Mouse (Mus musculus): Measurements from ENCODE around the gene Krt15.

The Krt15 gene

DNA sequence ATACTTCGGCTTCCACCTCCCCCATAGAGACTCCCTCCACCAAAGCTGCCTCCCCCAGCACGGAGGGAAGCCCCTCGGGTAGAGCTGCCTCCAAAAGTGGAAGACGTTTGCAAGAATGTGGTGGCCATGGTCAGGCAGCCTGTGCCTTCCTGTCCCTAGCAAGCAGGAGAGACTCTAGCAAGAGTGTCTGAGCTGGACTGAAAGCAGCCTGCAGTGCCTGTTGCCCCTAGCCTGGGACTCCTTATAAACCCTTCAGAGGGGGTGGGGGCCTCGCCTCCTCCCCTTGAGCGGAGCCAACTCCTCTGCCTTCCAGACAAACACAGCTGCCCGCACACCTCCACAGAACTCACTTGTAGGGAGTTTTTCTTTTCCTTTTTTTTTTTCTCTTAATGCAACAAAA is at the start of gene Krt15:
Gene Krt15, minus strand, starts transcription at position 198 of the 400 bp plus-strand sequence.
- no peak for DNase-seq (ENCODE audit: low read depth, low spot score)

DNA sequence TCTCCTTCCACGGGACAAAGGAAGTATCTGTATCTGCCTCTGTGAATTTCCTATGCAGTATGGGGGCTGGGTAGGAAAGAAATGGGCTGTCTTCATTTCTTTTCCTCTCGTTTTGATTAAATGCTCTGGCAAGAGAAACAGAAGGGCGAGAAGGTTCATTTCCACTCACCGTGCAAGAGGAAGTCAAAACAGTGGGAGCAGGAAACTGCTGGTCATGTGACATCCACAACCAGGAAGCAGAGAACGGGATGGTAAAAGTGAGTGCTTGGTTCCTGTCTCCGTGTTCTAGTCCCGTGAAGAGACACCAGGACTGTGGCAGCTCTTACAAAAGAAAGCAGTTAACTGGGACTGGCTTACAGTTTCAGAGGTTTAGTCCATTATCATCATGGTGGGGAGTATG is 46.0 kb upstream of the Krt15 start:
- DNase-seq (ENCODE audit: low read depth, low spot score) = no peak

DNA sequence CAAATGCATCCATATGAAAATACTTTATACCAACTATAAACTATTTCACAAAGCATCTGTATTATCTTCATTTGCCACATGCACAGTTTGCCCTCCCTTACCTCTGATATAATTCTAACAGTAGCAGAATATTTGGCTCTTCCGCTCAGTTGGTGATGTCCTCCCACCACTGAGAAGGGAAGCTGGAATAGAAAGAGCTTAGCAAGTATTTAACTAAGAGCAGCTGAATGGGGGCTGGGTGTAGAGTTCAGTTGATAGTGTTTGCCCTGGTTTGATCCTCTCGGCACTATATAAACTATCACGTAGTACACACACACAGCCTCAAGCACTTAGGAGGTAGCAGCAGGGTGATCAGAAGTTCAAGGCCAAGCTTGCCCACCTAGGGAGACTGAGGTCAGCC is 43.5 kb upstream of the Krt15 start:
- DNase-seq (ENCODE audit: low read depth, low spot score) = no peak

DNA sequence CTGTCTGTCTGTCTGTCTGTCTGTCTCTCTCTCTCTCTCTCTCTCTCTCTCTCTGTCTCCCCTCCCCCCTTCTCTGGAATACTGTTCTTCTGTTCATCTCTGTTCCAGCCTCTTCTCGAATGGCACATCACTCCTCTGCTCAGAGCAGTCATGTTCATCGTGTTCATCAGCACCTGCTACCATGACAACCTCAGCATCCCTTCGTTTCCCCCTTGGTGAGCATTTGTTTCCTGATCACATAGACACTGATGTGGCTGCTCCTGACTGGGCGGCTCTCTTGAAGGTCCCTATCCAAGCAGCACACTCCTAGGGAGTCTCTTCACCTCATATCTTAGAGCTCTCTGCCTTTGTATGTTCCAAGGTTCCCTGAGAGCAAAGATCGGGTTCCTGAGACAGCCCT is 42.6 kb upstream of the Krt15 start:
- no peak for DNase-seq (ENCODE audit: low read depth, low spot score)

DNA sequence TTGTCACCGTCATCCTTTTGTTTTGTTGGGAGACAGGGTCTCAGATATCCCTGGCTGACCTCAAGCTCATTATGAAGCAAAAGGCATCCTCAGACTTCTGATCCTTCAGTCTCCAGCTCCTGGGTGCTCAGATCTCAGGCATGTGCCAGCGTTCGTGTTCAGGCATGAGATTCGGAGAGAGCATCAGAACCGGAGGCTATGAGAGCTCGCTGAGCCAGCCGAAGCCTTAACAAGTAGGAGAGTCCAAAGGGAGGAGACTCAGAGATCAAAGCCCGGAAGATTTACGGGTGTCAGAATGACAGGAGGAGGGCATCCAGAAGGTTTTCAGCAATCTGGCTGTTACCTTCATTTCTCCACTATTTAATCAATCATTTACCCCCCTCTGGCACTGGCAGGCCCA is 41.1 kb upstream of the Krt15 start:
- DNase-seq (ENCODE audit: low read depth, low spot score) = no peak

DNA sequence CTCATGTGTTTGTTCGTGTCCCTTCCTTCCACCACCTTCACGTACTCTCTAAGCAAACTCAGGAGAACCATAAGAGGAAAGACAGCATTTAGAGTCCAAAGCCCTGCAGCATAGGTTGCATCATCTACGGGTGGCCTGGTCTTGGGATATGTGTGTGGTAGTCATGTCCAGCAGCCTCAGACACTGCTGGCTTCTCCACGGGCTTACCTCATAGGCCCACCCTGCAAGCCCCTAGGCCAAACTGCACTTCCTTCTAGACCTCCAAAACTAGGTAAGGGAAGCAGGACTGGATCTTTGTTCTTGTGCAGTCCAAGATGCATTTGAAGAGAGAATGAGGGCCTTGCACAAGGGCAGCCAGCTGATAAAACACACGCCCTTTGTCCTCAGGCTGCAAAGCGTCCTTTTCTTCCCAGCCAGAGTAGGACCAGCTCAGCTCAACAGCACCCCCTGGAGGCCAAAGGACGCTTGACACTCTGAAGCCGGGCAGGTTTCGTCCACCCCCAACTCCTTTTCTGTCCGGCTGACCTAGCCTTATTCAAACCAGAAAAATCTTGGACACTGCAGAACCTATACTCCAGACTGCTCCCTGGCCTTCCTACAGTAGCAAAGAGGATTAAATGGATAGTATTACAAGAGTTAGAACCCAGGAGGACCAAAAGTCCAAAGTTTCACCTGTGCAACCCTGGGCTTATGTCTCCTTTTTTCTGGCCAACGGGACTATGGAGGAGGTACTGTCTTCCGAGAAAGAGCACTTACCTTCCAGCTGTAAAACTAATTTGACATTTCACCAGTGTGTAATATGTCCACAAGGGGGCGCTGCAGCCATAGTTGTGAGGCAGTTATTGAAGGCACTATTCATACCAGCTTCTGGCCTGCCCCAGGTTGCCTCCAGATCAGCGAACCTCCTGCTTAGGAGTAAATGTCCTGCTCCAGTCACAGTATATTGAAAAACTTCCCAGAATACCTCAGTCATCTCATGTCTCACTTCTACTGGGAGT is 33.3 kb upstream of the Krt15 start:
- peak; percentile 33 for DNase-seq (ENCODE audit: low read depth, low spot score)

DNA sequence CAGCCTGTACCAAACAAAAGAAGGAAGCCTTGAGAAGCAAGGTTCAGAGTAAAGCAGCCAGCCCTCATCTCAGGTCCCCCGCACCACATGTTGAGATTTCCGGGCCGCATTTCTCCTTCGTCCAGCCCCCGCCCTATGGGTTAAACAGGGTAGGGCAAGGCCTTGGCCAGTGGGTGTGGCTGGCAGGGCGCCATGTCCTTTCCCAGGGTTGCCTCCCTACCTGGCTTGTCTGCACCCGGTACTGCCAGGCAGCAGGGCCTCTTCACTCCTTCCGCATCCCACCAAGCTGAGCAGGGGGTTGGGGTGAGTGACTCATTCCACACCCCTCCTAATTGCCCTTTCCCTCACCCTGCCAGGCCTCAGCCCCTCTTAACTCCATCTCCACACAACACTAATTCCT is 32.3 kb upstream of the Krt15 start:
- DNase-seq (ENCODE audit: low read depth, low spot score) = no peak

DNA sequence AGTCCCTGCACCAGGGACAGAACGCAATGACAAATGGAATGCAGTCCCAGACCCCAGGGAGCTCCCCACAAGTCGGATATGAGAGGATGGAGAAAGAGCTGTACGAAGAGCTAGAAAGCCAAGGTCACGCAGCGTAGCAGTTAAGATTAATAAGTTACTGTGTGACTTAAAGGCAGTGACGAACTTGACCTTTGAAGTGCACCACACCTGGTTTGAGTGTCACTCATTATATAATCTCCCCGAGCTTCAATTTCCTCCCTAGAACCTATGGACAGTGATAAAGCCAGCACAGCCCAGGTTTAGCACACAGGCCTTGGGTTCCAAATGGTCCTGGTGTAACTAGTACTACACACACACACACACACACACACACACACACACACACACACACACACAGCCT is 28.7 kb upstream of the Krt15 start:
- no peak for DNase-seq (ENCODE audit: low read depth, low spot score)

DNA sequence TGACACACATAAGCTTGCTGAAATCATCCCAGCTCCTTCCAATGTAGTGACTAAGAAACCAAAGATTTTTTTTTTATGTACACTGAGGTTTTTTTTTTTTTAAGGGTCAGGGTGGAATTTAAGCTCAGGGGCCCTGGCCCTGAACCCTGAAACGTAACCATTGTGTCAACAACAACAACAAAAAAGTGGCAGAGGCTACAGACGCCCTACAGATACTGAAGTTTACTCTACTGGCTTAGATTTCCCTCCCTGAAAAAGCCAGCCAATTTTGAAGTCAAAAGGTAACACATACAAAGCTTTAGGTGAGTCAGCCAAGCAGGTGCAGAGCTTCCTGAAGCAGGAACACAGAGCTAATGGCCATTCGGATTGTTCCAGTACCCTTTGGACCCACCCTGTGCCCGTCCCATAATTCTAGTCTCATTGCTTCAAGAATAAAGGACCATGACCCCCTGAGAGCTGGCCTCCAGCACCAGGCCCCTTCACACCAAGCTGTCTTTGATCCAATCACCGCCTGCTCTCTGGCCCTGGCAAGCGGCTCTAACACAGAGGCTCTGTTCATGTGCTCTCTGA is 22.3 kb upstream of the Krt15 start:
- DNase-seq (ENCODE audit: low read depth, low spot score) = no peak

DNA sequence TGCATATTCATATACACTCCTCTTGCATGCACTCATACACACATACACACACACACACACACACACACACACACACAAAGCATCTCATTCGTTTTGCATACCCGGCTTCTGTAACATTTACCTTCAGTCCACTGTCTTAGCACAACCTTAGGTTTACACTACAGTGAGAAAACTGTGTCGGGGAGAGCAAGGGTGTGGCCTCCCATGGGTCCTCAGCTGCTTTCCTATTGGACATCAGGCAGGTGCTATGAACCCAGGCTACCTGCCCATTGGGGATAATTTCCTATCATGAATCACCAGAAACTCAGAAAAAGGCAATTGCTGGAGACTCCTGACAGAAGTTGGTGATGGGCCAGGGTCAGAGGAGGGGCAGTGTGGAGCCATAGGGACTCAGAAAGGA is 21.6 kb upstream of the Krt15 start:
- no peak for DNase-seq (ENCODE audit: low read depth, low spot score)

DNA sequence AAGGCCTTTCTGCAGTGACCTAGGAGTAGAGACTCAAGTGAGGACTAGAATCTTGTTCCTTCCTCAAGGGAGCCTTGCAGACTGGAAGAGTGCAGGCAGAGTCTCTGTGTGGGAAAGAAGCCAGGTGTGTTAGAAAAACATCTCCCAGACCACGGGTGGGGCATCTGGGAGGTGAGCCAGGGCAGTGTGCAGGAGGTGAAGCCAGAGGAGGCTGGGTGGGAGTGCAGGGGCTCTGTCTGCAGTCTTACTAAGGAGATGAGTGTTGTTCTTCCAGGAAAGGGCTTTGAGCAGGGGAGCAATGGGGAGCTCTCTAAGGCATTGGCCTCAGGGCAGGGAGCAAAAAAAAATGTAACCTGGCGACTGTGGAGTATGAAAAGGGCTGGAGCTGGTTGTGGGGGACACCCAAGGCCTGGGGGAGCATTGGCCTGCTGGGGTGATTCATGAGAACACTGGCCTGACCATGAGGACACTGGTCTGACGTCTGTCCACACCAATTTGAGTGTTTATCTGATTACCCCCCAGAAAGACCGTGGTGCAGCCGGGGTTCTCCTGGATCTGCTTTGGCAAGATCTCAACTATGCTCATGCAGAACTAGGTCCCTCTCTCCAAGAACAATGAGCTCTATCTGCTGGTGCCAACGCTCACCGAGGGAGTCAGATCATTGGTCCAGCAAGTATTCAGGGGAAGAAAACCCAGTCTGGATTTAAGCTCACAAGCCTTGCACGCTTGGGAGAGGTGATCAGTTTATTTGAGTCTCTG is 19.9 kb upstream of the Krt15 start:
- DNase-seq (ENCODE audit: low read depth, low spot score) = no peak

DNA sequence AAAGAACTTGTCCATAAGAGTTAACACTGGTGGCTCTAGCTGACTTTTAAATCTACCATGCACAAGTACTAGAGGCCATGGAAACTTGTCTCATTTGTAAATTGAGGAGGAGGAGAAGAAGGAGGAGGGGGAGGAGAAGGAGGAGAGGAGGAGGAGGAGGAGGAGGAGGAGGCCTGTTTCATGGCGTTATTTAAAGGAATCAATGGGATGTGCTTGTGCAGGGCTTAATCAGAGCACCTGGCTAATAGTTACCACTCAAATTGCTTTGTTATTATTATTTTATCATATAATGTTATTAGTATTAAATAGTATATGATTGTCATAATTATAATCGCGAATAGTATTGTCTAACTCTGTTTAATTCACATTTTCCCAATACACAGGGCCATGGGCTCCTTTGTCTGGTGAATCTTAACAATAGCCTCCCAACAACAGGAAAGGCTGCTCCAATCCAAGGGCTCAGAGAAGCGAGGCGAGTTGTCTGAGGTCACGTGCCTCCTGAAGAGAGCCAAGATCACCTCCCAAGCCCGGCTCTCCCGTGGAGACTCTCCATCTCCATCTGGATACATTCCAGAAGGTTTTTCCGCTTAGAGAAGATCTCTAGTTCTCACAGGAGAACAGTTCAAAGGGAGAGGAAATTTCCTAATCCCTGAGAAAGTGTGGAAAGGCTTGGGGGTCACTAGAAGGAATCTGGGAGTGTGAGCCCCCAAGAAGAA is 13.0 kb upstream of the Krt15 start, which contains the start of gene Krt19:
Gene Krt19, minus strand, starts transcription at position 51 of the 716 bp plus-strand sequence.
- no peak for DNase-seq (ENCODE audit: low read depth, low spot score)

DNA sequence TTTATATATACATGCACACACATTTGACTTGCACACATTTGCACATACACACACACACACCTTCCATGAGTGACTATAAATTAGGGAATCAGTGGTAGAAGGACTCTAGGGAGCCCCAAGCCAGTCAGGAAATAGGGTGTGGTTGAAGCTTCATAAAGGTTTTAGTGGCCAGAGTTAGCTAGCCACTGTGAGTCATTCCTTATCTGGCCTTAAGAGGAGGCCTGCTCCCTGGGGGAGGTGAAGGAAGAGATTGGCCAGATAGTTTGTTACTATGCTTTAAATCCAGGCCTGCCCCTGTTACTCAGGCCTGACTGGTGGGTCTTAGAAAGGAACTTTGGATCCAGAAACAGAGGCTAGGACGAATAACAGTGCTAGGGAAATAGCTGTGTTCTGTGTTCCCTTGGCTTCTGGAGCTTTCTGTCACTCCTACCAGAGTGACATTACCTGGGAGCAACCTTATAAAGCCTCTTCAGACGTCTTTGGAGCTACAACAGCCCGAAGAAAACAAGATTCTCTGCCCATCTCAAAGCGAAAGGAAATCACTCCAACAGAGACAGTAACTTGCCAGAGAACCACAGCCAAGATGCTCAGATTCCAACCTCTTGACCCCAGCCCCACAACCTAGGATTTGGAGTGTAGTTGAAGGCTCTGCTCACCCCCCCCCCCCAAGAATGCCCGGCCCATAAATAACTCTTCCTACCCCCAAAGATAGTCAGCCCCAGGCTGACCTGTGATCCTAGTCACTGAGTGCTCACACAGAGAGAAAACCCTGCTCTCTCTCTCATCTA is 12.0 kb upstream of the Krt15 start:
- DNase-seq (ENCODE audit: low read depth, low spot score) = no peak

DNA sequence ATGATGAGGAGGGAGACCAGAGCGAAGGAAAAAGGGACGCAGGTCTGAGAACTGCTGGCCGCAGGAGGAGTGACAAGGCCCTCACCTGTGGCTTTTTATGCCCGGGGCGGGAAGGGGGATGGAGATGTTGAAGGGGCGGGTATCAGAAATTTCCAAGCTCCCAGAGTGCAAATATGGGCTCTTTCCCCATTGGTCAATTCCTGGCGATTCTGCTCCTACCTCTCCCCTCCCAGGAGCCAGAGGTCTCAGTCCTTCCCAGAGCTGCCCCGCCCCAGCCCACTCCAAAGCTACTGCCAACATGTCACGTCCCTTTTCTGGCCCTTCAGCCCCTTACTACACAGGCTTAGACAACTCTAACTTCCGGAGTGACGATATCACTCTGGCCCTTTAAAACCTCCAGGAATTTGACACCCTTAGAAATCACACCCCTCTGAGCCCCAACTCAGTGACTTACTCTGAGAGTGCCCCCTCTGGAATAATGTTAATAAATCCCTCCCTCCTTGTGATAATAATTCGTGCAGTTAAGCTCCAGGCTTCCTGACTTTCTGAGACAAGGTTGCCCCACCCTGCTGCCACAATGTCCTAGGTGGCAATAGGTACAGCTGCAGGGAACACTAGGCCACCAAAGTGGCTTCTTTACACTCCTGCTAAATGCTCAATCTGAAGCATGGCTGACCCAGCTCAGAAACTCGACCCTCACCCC is 10.3 kb upstream of the Krt15 start:
- DNase-seq (ENCODE audit: low read depth, low spot score) = no peak

DNA sequence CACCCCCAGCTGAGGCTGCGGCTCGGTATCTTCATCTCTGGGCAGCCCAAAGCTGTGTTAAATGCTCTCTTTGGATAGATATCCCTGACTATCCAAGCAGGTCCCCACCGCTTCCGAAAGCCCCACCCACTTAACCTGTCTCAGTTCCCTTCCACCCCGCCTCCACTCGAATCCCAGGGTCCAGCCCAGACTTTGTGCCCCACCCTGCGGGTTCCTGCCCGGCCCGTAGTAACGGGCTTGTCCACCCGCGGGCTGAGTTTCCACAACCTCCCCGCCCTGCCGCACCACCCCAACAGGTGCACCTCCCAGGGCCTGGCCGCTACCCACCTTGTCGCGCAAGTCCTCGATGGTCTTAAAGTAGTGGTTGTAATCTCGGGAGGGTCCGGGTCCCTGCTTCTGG is 9.4 kb upstream of the Krt15 start:
- DNase-seq (ENCODE audit: low read depth, low spot score) = no peak

DNA sequence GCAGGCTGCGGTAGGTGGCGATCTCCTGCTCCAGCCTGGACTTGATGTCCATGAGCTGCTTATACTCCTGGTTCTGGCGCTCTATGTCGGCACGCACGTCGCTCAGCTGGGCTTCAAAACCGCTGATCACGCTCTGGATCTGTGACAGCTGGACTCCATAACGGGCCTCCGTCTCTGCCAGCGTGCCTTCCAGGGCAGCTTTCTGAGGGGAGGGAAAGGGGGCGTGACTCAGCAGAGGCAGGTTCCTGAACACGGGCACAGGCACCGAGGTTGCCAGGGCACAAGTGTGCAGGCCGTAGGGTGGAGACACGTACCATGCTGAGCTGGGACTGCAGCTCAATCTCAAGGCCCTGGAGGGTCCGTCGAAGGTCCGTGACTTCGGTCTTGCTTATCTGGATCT is 5.2 kb upstream of the Krt15 start:
- peak; percentile 37 for DNase-seq (ENCODE audit: low read depth, low spot score)

DNA sequence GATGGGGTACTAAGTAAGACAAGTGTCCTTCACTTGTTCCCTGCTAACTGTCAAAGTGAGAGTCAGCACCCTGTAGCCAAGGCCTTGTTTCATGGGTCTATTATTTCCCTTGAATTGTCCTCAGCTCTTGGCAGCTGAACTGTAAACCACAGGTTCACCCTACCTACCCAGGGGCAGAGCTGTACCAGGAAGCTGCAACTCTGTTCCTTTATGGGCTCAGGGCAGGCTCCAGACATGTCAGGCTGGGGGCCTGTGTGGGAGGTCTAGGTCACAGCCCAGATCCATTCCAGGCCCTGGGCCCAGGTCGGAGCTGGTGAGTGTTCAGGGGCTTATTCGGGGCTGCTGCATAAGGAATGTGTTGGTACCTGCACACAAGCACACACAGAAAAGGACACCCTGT is 3.7 kb upstream of the Krt15 start:
- DNase-seq (ENCODE audit: low read depth, low spot score) = no peak

DNA sequence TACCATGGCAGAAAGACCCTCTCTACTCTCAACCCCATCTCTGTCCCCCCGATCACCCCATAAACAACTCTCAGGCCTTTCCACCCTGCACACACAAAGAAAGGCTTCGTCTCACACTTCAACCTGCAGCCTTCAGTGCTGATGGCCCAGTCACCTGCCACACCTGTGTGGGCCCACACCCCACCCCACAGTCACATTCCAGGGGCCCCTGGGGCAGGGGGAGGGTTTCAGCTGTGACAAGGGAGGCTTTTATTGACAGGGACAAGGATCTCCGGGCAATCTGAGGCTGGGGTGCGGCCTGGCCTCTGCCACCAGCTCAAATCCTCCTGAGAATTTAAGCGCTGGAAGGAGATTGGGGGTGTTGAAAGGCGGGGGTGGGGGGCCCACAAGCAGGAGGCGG is 3.1 kb upstream of the Krt15 start:
- DNase-seq (ENCODE audit: low read depth, low spot score) = no peak

DNA sequence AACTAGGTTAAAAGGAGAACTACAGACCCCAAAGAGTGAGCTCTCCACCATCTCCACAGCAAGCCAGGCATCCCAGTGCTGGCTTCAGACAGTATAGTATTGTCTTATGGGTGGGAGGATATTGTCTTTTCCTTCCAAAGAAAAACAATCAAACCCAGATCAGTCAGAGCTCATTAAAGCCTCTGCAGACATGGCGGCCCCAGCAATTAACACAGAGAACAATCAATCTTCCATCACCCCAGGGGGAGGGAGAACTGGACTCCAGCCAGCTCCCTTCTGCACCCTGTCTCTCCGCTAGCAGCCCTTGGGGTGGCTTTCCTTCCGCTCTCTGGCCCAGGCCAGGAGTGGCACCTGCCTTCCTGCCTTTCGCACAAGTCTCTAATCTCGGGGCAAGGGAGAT is 2.0 kb upstream of the Krt15 start:
- DNase-seq (ENCODE audit: low read depth, low spot score) = no peak

DNA sequence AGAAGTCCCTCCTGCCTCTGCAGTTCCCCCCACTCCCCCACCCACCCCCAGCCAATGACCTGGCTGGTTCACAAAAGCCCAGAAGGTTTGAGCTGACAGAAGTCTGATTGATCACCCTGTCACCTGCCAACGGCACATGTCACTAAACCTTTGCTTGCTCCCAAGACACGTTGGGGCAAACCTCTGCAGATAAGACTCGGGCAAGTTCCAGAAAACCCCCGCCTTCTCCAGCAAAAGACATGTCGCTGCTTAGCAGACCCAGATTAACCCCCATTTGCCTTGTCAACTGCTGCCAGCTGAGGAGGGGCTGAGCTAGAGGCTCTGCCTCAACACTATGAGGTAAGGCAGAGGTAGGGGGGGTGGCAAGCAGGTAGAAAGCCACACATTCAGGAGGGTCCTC is 831 bp upstream of the Krt15 start:
- DNase-seq (ENCODE audit: low read depth, low spot score) = no peak
